ENCODE assay signal across 10 mouse cellular contexts in genomic region chr14:124195806-124196205, GRCm38 (mm10).
DNase-seq lines count a peak whose midpoint lies in the region; ATAC-seq and TF ChIP-seq lines count a peak whose summit lies in the region.
"Had no signal": no experiment of that assay in that cellular context is flagged by ENCODE, and none has a peak within 500 bp of the region (broad histone marks: within the 10 kb centered on the region; RNA-seq: fewer than 3 reads in every experiment).

No protein-coding gene starts in this region.

- no peak overlapping the region for H3K4me3 ChIP-seq in heart, adult 2 months
- H3K4me3 ChIP-seq in heart, embryonic 10.5 days = no peak overlapping the region
- H3K4me3 ChIP-seq in hindbrain, embryonic 16.5 days (ENCODE audit: low read length) = peak overlapping the region; percentile 19; the same call in 1 of the 2 replicates
- H3K4me3 ChIP-seq in neural tube, embryonic 13.5 days = no peak overlapping the region
- H3K4me3 ChIP-seq: heart, embryonic 12.5 days had no signal

- no peak for DNase-seq in heart, adult 2 months
- no peak for DNase-seq in heart, embryonic 10.5 days (ENCODE audit: low spot score)
- DNase-seq in cerebellum, adult 11 months = peak; percentile 39
- no peak for DNase-seq in kidney, adult 11 months
- DNase-seq in kidney, adult 18-20 months = no peak
- DNase-seq in spleen, postnatal 4 days (ENCODE audit: low spot score in 2 of 2) = no peak
- DNase-seq: lung, adult 18-20 months had no signal

- no peak overlapping the region for H3K27ac ChIP-seq in heart, adult 2 months
- H3K27ac ChIP-seq in heart, embryonic 10.5 days = no peak overlapping the region
- no peak overlapping the region for H3K27ac ChIP-seq in hindbrain, embryonic 16.5 days (ENCODE audit: low read depth, low read length)
- no peak overlapping the region for H3K27ac ChIP-seq in neural tube, embryonic 13.5 days (replicated peaks)

- no peak for TF ChIP-seq EP300 in heart, adult 2 months (IDR thresholded peaks at IDR 0.05; ENCODE audit: insufficient read depth, low read depth, low read length)

- TF ChIP-seq CTCF in heart, adult 2 months (IDR thresholded peaks at IDR 0.05) = 0 out of 2 replicates have a peak, but pooled peaks have one; percentile 5

- peak overlapping the region; percentile 40 for H3K4me2 ChIP-seq in hindbrain, embryonic 16.5 days (ENCODE audit: low read length)
- H3K4me2 ChIP-seq in neural tube, embryonic 13.5 days = peak overlapping the region; percentile 35
- H3K4me2 ChIP-seq: heart, embryonic 12.5 days had no signal

- TF ChIP-seq POLR2A in heart, adult 2 months (IDR thresholded peaks at IDR 0.05; ENCODE audit: insufficient read depth, low read depth, low read length) = no peak

- H3K36me3 ChIP-seq in heart, adult 2 months (ENCODE audit: control insufficient read depth, insufficient read depth, low read length) = no peaks in the 10 kb centered on the region
- H3K36me3 ChIP-seq in heart, embryonic 10.5 days = no peaks in the 10 kb centered on the region
- no peaks in the 10 kb centered on the region for H3K36me3 ChIP-seq in hindbrain, embryonic 16.5 days (ENCODE audit: control insufficient read depth, insufficient read depth, low read length)
- H3K36me3 ChIP-seq in neural tube, embryonic 13.5 days = no peaks in the 10 kb centered on the region
- H3K36me3 ChIP-seq: heart, embryonic 12.5 days had no signal

- no peaks in the 10 kb centered on the region for H3K4me1 ChIP-seq in heart, adult 2 months (ENCODE audit: control insufficient read depth, insufficient read depth, low read length)
- H3K4me1 ChIP-seq in heart, embryonic 10.5 days = peaks cover 11% of the 10 kb centered on the region; the same call in 1 of the 2 replicates
- no peaks in the 10 kb centered on the region for H3K4me1 ChIP-seq in hindbrain, embryonic 16.5 days (ENCODE audit: control insufficient read depth, insufficient read depth, low read depth, low read length)
- peaks cover 23% of the 10 kb centered on the region for H3K4me1 ChIP-seq in neural tube, embryonic 13.5 days (replicated peaks)

- H3K27me3 ChIP-seq in heart, adult 2 months (ENCODE audit: control insufficient read depth, insufficient read depth, low read length) = peaks cover 2% of the 10 kb centered on the region; the same call in 1 of the 2 replicates
- peaks cover 31% of the 10 kb centered on the region for H3K27me3 ChIP-seq in heart, embryonic 10.5 days (ENCODE audit: insufficient read depth, poor library complexity, severe bottlenecking)
- no peaks in the 10 kb centered on the region; the same call in 1 of the 2 replicates for H3K27me3 ChIP-seq in hindbrain, embryonic 16.5 days (replicated peaks; ENCODE audit: control insufficient read depth, insufficient read depth, low read length)
- H3K27me3 ChIP-seq in neural tube, embryonic 13.5 days = peaks cover 10% of the 10 kb centered on the region

- ATAC-seq in hindbrain, embryonic 16.5 days = peak; percentile 52
- no peak for ATAC-seq in neural tube, embryonic 13.5 days (ENCODE audit: low read depth)

- H3K79me2 ChIP-seq in heart, adult 2 months (replicated peaks; ENCODE audit: control insufficient read depth, insufficient read depth, low read length) = no peaks in the 10 kb centered on the region

- H3K9ac ChIP-seq in heart, adult 2 months (ENCODE audit: low read depth, low read length) = no peak overlapping the region
- no peak overlapping the region for H3K9ac ChIP-seq in hindbrain, embryonic 16.5 days (ENCODE audit: low read depth, low read length)
- H3K9ac ChIP-seq in neural tube, embryonic 13.5 days = no peak overlapping the region
- H3K9ac ChIP-seq: heart, embryonic 12.5 days had no signal

- WGBS in heart, adult 2 months = 15% methylated on average over 7 of the region's 7 CpGs
- 17% methylated on average over 7 of the region's 7 CpGs for WGBS in heart, embryonic 10.5 days
- 17% methylated on average over 7 of the region's 7 CpGs for WGBS in hindbrain, embryonic 16.5 days
- WGBS in neural tube, embryonic 13.5 days = 14% methylated on average over 7 of the region's 7 CpGs

- intact Hi-C loops in heart, adult 2 months (cut with DNase I) = no loop called here

- H3K9me3 ChIP-seq in heart, embryonic 10.5 days = no peaks in the 10 kb centered on the region
- H3K9me3 ChIP-seq in hindbrain, embryonic 16.5 days (ENCODE audit: control insufficient read depth, low read length) = no peaks in the 10 kb centered on the region
- no peaks in the 10 kb centered on the region for H3K9me3 ChIP-seq in neural tube, embryonic 13.5 days
- H3K9me3 ChIP-seq: heart, embryonic 12.5 days had no signal
